Mouse (Mus musculus) embryonic facial prominence, embryonic 14.5 days (tissue): ENCODE measurements around the gene Ccnd1. TPM values are rescaled to one million over a fixed set of nuclear protein-coding genes. Genes with fewer than 3 reads are reported as not detected.
"Not testable (repeated sequence)": the region's sequence is repeated elsewhere in the genome, so short reads cannot be mapped to it uniquely, and the experiment has no call there.

ENCODE experiments used
- ATAC-seq: fragments of 200-750 bp; cut with Nextera tagmentation; 2 replicates; pipeline ENCODE4 v1.8.0; 2017; ENCODE audit warnings: low read depth, moderate number of reproducible peaks, moderate TSS enrichment
- DNase-seq: peaks from one replicate; pipeline ENCODE4 v3.0.0-alpha.2; 2015; ENCODE audit warnings: low spot score
- H3K27ac ChIP-seq: fragments of 300-500 bp; sonication (generic); replicated peaks from 2 replicates; pipeline ENCODE4 v1.5.1; 2014; ENCODE audit warnings: low read depth, mild to moderate bottlenecking, low read length, moderate library complexity
- H3K27me3 ChIP-seq: fragments of 300-500 bp; sonication (generic); replicated peaks from 2 replicates; pipeline ENCODE4 v1.6.1; 2014; ENCODE audit warnings: low read length; ENCODE audit not compliant: control insufficient read depth, insufficient read depth
- H3K36me3 ChIP-seq: fragments of 300-500 bp; sonication (generic); 2 replicates; pipeline ENCODE4 v1.6.1; 2014; ENCODE audit warnings: low read length, mixed read lengths; ENCODE audit not compliant: control insufficient read depth, insufficient read depth
- H3K4me1 ChIP-seq: fragments of 300-500 bp; sonication (generic); 2 replicates; pipeline ENCODE4 v1.6.1; 2014; ENCODE audit warnings: antibody characterized with exemption, low read length; ENCODE audit not compliant: control insufficient read depth, insufficient read depth
- H3K4me2 ChIP-seq: fragments of 300-500 bp; sonication (generic); 2 replicates; pipeline ENCODE4 v1.6.1; 2014; ENCODE audit warnings: low read depth, mild to moderate bottlenecking, low read length, moderate library complexity, mixed read lengths
- H3K4me3 ChIP-seq: fragments of 300-500 bp; sonication (generic); 2 replicates; pipeline ENCODE4 v1.5.1; 2014; ENCODE audit warnings: low read depth, mild to moderate bottlenecking, low read length
- H3K9ac ChIP-seq: fragments of 300-500 bp; sonication (generic); 2 replicates; pipeline ENCODE4 v1.6.1; 2014; ENCODE audit warnings: low read depth, mild to moderate bottlenecking, low read length, moderate library complexity, mixed read lengths
- H3K9me3 ChIP-seq: fragments of 300-500 bp; sonication (generic); 2 replicates; pipeline ENCODE4 v1.6.1; 2016; ENCODE audit warnings: low read length; ENCODE audit not compliant: control insufficient read depth
- WGBS: fragments of 180-500 bp; shearing (Covaris S2); extraction: QIAGEN DNeasy Blood & Tissue Kit; methylation state at CpG from one replicate; pipeline ENCODE4 v1.1.7; 2014; 5-methylcytosine and 5-hydroxymethylcytosine counted together
- polyA plus RNA-seq: library from polyadenylated mRNA; unstranded; fragments of >200 nt; fragmentation: Nextera tagmentation; extraction: Ambion mirVana; gene quantifications from 2 replicates; pipeline ENCODE4 v1.2.1, GENCODE M21; 2014

The Ccnd1 gene
- polyA plus RNA-seq, 1 experiment from 2014 or later: 137 TPM

DNA sequence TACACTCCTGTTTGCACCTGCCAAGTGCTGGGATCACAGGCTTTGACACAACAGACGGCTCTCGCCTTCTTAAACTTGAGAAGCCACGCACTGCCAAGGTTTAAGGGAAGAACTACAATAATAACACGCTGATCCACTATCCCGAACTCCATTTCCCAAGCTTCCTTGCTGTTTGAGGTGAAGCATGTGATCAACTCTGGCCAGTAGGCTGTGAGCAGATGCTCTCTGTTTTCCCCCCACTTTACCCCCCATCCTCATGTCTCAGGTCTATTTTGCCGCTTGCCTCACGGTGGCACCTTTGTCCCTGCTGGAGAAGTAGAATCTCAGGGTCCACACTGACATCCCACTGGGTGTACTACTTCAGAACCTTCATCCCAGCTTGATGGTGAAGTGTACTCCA, 31.0 kb downstream of the Ccnd1 start:
- Histone ChIP-seq H3K27me3 (no peaks in the 10 kb centered on the region), H3K27ac (no peak overlapping the region), H3K4me3 (no peak overlapping the region), H3K4me2 (no peak overlapping the region), H3K9ac (no peak overlapping the region), H3K4me1 (no peaks in the 10 kb centered on the region), H3K36me3 (no peaks in the 10 kb centered on the region), H3K9me3 (no peaks in the 10 kb centered on the region)
- WGBS: 26% methylated on average over 7 of the region's 7 CpGs
- ATAC-seq: peak; percentile 16; the same call in 1 of the 2 replicates
- DNase-seq: no peak

GRCm38 (mm10) chr7:144907793-144908192, 31.9 kb downstream of the Ccnd1 start:
- H3K4me3 ChIP-seq: no peak overlapping the region
- no peaks in the 10 kb centered on the region for H3K27me3 ChIP-seq
- H3K9ac ChIP-seq: no peak overlapping the region
- no peak for DNase-seq
- H3K36me3 ChIP-seq: no peaks in the 10 kb centered on the region
- no peak overlapping the region for H3K27ac ChIP-seq
- ATAC-seq: no peak
- H3K9me3 ChIP-seq: no peaks in the 10 kb centered on the region
- no peaks in the 10 kb centered on the region for H3K4me1 ChIP-seq
- H3K4me2 ChIP-seq: no peak overlapping the region
- 17% methylated on average over 8 of the region's 8 CpGs for WGBS

- Histone ChIP-seq H3K27ac (no peak overlapping the region), H3K9me3 (no peaks in the 10 kb centered on the region), H3K4me2 (peak overlapping the region; percentile 44), H3K4me3 (0 out of 2 replicates have a peak overlapping the region, but pooled peaks have one; percentile 3), H3K9ac (peak overlapping the region; percentile 40; the same call in 1 of the 2 replicates), H3K36me3 (no peaks in the 10 kb centered on the region), H3K27me3 (no peaks in the 10 kb centered on the region; the same call in 1 of the 2 replicates), H3K4me1 (no peaks in the 10 kb centered on the region)
- 11% methylated on average over 28 of the region's 28 CpGs for WGBS
- ATAC-seq: peak; percentile 34
- DNase-seq: peak; percentile 54
Measured at GRCm38 (mm10) chr7:144906708-144907397, 32.9 kb downstream of the Ccnd1 start.

DNA sequence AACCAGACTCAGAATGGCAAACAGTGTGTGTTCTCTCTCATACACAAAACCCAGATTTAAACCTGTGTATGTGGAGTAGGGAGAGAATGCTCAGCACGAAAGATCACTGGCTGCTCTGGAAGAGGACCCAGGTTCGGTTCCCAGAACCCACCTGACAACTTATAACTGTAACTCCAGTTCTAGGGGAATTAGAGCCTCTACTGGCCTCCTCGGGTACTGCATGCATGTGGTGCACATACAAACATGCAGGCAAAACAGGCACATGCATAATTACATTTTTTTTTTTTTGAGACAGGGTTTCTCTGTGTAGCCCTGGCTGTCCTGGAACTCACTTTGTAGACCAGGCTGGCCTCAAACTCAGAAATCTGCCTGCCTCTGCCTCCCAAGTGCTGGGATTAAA, 34.2 kb downstream of the Ccnd1 start:
- H3K27ac ChIP-seq, H3K36me3 ChIP-seq, H3K4me3 ChIP-seq, H3K27me3 ChIP-seq, H3K4me2 ChIP-seq, H3K9me3 ChIP-seq, ATAC-seq, H3K4me1 ChIP-seq, DNase-seq, H3K9ac ChIP-seq: not testable (repeated sequence)
- 92% methylated on average over 3 of the region's 3 CpGs for WGBS

GRCm38 (mm10) chr7:144898506-144898905, 41.2 kb downstream of the Ccnd1 start:
- DNase-seq (no peak), ATAC-seq (no peak)
- Histone ChIP-seq H3K27ac (no peak overlapping the region), H3K4me2 (no peak overlapping the region), H3K9ac (no peak overlapping the region), H3K4me3 (no peak overlapping the region; the same call in 1 of the 2 replicates), H3K9me3 (no peaks in the 10 kb centered on the region), H3K27me3 (peaks cover 54% of the 10 kb centered on the region), H3K36me3 (no peaks in the 10 kb centered on the region), H3K4me1 (peaks cover 5% of the 10 kb centered on the region)
- 38% methylated on average over 6 of the region's 6 CpGs for WGBS

DNA sequence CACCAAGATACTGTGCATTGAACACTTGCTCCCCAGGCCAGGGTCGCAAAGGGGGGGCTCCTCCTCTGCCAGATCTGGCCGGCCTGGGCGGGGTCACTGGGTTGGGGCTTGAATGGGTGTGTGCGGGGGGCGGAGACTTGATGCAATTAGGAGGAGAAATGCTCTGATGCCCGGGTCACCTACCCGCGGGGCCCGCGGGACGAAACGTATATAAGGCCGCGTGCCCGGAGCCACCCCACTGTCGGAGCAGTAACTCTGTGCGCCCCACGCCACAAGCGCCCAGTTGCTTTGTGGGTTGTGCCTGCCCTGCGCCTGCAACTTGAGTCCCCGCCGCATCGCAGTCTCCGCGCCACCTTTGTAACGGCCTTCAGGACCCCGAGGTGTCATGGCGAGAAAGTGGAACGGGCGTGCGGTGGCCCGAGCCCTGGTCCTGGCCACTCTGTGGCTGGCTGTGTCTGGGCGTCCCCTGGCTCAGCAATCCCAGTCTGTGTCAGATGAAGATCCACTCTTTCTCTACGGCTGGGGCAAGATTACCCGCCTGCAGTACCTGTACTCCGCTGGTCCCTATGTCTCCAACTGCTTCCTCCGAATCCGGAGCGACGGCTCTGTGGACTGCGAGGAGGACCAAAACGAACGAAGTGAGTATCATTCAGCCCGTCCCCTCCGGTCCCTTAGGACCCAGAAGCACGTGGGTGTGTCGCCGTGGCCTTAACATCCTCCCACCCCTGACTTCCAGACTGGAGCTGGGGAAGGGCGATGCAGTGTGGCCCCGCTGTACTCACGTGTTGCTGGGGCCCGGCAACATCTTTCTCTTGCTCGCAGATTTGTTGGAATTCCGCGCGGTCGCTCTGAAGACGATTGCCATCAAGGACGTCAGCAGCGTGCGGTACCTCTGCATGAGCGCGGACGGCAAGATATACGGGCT, 43.2 kb downstream of the Ccnd1 start, which contains the start of gene Fgf15:
Gene Fgf15 (plus strand): TSS at position 238 of the 925 bp plus-strand sequence.
- DNase-seq (peak; percentile 61), ATAC-seq (peak; percentile 41; the same call in 1 of the 2 replicates)
- Histone ChIP-seq H3K4me2 (peak within 1 kb of the TSS; percentile 87), H3K27me3 (peaks cover 54% of the 10 kb centered on the region), H3K9ac (peak within 1 kb of the TSS; percentile 56), H3K36me3 (no peaks in the 10 kb centered on the region), H3K4me3 (peak within 1 kb of the TSS; percentile 44), H3K27ac (no peak within 1 kb of the TSS), H3K9me3 (no peaks in the 10 kb centered on the region), H3K4me1 (peaks cover 5% of the 10 kb centered on the region)
- WGBS: 1% methylated on average over 47 of the region's 65 CpGs

- peak overlapping the region; percentile 56 for H3K9ac ChIP-seq
- H3K36me3 ChIP-seq: no peaks in the 10 kb centered on the region
- peak; percentile 85 for ATAC-seq
- H3K9me3 ChIP-seq: no peaks in the 10 kb centered on the region
- H3K4me3 ChIP-seq: peak overlapping the region; percentile 44
- peaks cover 5% of the 10 kb centered on the region for H3K4me1 ChIP-seq
- under 1% methylated on average over 37 of the region's 37 CpGs for WGBS
- H3K4me2 ChIP-seq: peak overlapping the region; percentile 87
- peaks cover 54% of the 10 kb centered on the region for H3K27me3 ChIP-seq
- peak; percentile 87 for DNase-seq
- H3K27ac ChIP-seq: no peak overlapping the region
Measured at GRCm38 (mm10) chr7:144895305-144896111, 44.2 kb downstream of the Ccnd1 start.

GRCm38 (mm10) chr7:144894706-144895105, 45.0 kb downstream of the Ccnd1 start:
- no peak overlapping the region for H3K9ac ChIP-seq
- DNase-seq (no peak), ATAC-seq (no peak)
- peaks cover 5% of the 10 kb centered on the region for H3K4me1 ChIP-seq
- no peaks in the 10 kb centered on the region for H3K9me3 ChIP-seq
- WGBS: 11% methylated on average over 4 of the region's 4 CpGs
- no peaks in the 10 kb centered on the region for H3K36me3 ChIP-seq
- H3K27me3 ChIP-seq: peaks cover 56% of the 10 kb centered on the region
- H3K27ac ChIP-seq: no peak overlapping the region
- peak overlapping the region; percentile 87 for H3K4me2 ChIP-seq
- H3K4me3 ChIP-seq: no peak overlapping the region; the same call in 1 of the 2 replicates
